In genomic region chr2:152442322-152442721, GRCm38 (mm10) we compare ENCODE assay signal across 22 mouse cellular contexts. TPM values are rescaled to one million over a fixed set of nuclear protein-coding genes. Genes with fewer than 3 reads are reported as not detected.
"Had no signal": no experiment of that assay in that cellular context is flagged by ENCODE, and none has a peak within 500 bp of the region (broad histone marks: within the 10 kb centered on the region; RNA-seq: fewer than 3 reads in every experiment).

No protein-coding gene starts in this region.

- H3K4me3 ChIP-seq: megakaryocyte, embryonic 14.5 days; midbrain, embryonic 13.5 days; midbrain, embryonic 15.5 days; neural tube, embryonic 12.5 days; stomach, embryonic 15.5 days had no signal

- H3K36me3 ChIP-seq: midbrain, embryonic 13.5 days; midbrain, embryonic 15.5 days; neural tube, embryonic 12.5 days; stomach, embryonic 15.5 days had no signal

- H3K4me2 ChIP-seq: lung, embryonic 14.5 days; midbrain, embryonic 11.5 days; midbrain, embryonic 13.5 days; midbrain, embryonic 15.5 days; neural tube, embryonic 12.5 days; stomach, embryonic 15.5 days had no signal

- H3K27me3 ChIP-seq: midbrain, embryonic 15.5 days; neural tube, embryonic 12.5 days; stomach, embryonic 15.5 days had no signal

- H3K9me3 ChIP-seq: megakaryocyte, embryonic 14.5 days; midbrain, embryonic 13.5 days; midbrain, embryonic 15.5 days; neural tube, embryonic 12.5 days; stomach, embryonic 15.5 days had no signal

- H3K4me1 ChIP-seq: neural tube, embryonic 12.5 days had no signal

- H3K9ac ChIP-seq: lung, embryonic 14.5 days; midbrain, embryonic 13.5 days; midbrain, embryonic 15.5 days; neural tube, embryonic 12.5 days; stomach, embryonic 15.5 days had no signal

- DNase-seq: lung, adult 18-20 months; lung, embryonic 14.5 days; lung, postnatal 14 days; lung, postnatal 36 days; right cerebral cortex, postnatal 14 days; thymus, adult 2 months; thymus, postnatal 25 days; thymus, postnatal 4 days had no signal

- ATAC-seq: midbrain, embryonic 13.5 days; midbrain, embryonic 15.5 days had no signal

- H3K27ac ChIP-seq: macrophage; midbrain, embryonic 13.5 days; midbrain, embryonic 15.5 days; neural tube, embryonic 12.5 days; stomach, embryonic 15.5 days; stomach, postnatal 0 days had no signal

RNA-seq across cellular contexts. Expression of gene Defb23, which starts 22.1 kb away (rescaled TPM):
- polyA plus RNA-seq: lung, embryonic 14.5 days; lung, embryonic 16.5 days; macrophage; midbrain, embryonic 11.5 days; midbrain, embryonic 13.5 days; midbrain, embryonic 15.5 days; midbrain, postnatal 0 days; neural tube, embryonic 12.5 days; neural tube, embryonic 14.5 days; spleen, adult 2 months; stomach, embryonic 15.5 days; stomach, postnatal 0 days; testis, adult 2 months; thymus, adult 2 months; urinary bladder, adult 2 months had no signal

RNA-seq across cellular contexts. Expression of gene 6820408C15Rik, which starts 26.9 kb away (rescaled TPM):
- polyA plus RNA-seq: macrophage had no signal

RNA-seq across cellular contexts. Expression of gene Defb20, which starts 34.5 kb away (rescaled TPM):
- polyA plus RNA-seq: lung, embryonic 14.5 days; lung, embryonic 16.5 days; macrophage; midbrain, embryonic 11.5 days; midbrain, embryonic 13.5 days; midbrain, embryonic 15.5 days; midbrain, postnatal 0 days; neural tube, embryonic 12.5 days; neural tube, embryonic 14.5 days; spleen, adult 2 months; stomach, embryonic 15.5 days; stomach, postnatal 0 days; thymus, adult 2 months; urinary bladder, adult 2 months had no signal
